Mouse (Mus musculus): ENCODE measurements around the gene Hivep3. TPM values are rescaled to one million over a fixed set of nuclear protein-coding genes. Genes with fewer than 3 reads are reported as not detected.

Gene Hivep3
- total RNA-seq, 2 experiments from 2014 or later: 44.1 to 46.2 TPM

DNA sequence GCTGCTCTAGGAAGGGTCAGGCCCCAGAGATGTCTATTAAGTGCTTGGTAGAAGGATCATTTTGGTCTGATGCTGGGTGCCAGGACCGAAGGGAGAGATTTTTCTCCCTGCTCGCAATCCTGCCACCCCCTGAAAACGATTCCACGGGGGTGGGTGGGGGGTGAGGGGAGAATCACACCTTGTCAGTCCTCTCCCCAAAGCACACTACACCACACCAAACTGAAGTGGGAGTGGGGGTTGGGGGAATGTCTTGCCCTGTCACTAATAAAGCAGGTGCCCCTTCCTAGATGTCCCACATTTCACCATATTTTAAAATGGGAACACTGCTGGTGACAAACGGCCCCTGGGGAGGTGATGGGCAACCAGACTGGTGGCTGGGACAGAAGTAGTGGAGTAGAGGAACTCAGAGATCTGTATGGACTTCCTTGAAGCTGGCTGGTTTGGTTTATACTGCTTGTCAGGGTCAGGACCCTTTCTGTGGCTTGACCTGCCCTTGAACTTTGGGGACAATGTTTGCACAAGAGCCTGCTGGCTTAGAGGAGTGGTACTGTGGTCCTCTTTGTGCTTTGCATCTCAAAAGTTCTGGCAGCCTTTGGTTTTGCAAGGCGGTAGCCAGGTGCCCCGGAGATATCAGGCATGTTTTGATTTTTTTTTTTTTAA lies 81.7 kb downstream of the Hivep3 start:
- DNase-seq (ENCODE audit: low spot score in 2 of 2): no peak

DNA sequence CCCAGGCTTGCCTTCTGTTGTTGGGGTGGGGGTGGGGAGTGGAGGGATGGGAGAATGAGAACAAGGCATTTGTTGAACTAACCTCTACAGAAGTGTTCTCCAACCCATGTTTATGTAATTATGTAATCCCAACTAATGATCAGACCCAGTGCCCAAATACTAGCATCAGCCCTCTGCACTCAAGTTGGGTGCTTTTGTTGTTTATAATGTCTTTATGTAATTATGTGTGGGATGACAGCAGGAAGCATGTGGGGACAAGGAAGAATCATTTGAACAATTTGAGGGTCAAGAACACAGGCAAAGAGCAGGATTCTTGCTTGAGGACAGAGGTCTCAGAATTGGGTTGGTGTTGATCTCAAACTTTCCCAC lies 82.2 kb downstream of the Hivep3 start:
- DNase-seq (ENCODE audit: low spot score in 2 of 2): no peak

DNA sequence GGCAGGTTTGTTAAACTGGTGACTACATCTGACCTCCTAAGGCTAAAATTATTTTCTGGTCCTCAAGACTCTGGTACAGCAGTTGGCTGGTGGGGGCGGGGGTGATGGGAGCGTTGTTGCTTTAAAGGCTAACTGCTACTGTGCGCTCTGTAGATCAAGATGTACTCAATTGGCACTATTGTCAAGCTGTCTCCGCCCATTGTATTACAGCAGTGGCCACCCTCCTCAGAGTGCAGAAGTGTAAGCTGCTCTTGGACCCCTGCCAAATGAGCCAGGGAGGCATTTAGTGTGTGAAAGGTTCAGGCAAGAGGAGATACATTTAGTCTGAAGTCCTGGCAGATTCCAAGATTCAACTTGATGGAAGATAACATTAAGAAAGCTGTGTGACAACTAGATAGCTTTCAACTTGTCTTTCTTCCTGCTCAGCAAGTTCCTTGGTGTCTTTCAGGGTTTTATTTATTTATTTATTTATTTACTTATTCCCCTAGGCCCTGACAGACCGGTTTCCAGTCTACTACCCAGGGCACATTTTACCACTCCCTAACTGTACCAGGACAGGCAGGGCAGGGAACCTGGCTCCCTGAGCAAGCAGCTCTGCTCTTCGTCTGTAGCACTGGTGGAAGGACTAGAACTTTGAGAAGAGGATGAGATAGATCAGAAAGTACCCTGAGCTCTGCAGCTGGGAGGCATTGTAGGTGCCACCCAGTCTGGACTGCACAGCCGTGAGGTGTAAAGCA lies 83.2 kb downstream of the Hivep3 start:
- peak in 1 of 2 experiments; percentile 34 for DNase-seq (ENCODE audit: low spot score in 2 of 2)

DNA sequence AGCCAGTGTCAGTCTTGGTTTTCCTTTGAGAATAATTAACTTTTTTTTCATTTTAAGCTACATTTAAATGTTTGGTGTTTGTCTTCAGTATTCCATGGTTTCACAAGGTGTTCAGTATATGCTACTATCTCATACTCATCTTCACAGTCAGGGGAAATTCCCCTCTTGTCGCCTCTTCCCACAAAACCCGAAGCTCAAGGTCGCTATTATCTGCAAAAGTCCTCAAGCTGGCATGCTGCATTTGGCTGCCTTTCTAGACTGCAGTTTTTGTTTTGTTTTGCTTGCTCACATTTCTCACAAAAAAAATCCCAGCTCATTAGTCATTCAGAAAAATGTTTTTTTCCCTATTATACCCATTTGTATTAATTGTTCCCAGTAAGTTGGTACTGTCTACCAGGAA lies 92.4 kb downstream of the Hivep3 start:
- DNase-seq (ENCODE audit: low spot score in 2 of 2): no peak

DNA sequence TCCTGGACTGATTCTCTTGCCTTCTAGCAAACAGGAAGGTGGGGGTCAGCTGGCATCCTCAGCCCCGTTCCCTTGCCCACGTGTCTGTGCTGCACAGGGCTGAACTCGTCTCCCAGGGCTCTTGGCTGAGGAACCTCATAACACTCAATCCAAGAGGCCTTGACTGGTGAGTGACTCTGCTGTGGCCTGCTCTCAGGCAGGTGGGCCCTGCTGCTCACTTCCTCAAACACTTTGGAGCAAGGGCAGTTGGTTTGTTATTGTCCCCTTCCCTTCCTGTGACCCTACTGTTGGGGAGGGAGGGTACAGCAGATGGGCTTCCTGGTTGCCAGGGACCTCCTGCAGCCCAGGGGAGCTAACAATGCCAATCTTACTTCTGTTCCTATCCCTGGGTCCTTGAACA lies 94.8 kb downstream of the Hivep3 start:
- DNase-seq (ENCODE audit: low spot score in 2 of 2): no peak

DNA sequence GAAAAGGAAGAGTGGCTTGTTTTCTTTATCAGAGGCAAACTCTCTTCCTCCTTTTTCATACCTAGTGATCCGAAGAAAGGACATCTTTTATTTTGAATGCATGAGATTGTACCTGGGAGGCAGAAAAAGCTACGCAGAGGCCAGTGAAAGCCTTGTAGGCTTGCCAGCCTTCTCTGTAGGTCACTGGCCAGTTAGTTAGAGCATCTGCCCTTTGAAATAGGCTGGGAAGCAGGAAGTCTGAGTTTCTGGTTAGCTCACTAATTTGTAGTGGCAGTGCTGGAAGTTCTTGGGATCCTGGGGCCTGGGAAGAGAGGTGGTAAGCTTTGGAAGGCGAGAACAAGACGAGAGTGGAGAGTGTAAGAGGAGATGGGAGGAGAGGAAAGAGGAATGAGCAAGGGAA lies 95.4 kb downstream of the Hivep3 start:
- no peak for DNase-seq (ENCODE audit: low spot score in 2 of 2)

DNA sequence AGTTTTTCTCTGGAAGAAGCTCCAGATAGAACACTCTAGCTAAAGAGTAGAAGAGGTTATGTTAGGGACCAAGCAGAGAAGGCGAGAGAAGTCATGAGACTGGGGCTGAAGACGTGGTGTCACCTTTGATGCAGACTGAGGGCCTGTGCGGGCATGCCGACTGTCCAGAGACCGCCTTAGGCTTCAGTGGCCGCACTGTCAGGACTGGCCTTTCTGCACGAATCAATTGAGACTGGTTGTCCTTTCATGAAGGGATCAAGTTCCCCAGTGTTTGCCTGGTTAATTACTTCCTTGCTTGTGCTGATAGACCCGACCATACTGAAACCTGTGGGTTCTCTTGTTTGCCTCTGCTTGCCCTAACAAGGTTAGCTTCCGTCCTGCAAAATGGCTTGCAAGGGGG lies 99.7 kb downstream of the Hivep3 start:
- no peak for DNase-seq (ENCODE audit: low spot score in 2 of 2)

DNA sequence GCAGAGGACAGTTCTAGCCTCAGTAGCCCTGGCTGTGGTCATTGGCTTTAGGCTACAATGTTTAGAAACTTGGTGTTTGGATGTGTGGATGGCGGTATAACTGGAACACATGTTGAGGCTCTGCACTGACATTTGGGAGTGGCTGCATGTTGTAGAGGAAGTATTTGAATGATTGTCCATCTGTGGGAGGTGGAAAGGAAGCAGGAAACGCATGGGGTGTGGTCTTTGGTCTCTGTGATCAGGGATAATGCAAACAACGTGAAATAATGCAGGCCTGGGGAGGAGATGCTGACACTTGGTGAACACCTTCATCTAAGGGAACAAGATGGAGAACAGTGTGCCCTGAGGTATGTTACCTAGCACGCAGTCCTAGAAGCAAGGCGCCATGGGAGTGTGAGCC lies 100.3 kb downstream of the Hivep3 start:
- no peak for DNase-seq (ENCODE audit: low spot score in 2 of 2)

DNA sequence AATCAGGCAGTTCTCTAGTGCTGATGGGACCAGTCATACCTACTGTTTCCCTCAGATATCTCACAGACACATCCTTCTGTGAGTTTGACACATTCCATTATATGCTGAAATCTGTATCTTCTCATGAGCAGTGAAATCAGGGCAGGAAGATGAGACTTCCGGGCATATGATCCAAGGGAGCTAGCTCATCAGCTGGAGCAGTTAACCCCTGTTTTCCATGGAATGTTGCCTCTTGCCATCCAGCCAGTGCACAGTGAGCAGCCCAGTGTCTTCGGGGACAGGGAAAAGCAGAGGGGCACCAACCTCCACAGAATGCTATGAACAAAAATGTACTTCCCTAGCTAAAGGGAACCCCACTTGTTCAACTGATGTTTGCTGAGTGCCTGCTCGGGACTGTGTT lies 102.6 kb downstream of the Hivep3 start:
- DNase-seq (ENCODE audit: low spot score in 2 of 2): no peak

DNA sequence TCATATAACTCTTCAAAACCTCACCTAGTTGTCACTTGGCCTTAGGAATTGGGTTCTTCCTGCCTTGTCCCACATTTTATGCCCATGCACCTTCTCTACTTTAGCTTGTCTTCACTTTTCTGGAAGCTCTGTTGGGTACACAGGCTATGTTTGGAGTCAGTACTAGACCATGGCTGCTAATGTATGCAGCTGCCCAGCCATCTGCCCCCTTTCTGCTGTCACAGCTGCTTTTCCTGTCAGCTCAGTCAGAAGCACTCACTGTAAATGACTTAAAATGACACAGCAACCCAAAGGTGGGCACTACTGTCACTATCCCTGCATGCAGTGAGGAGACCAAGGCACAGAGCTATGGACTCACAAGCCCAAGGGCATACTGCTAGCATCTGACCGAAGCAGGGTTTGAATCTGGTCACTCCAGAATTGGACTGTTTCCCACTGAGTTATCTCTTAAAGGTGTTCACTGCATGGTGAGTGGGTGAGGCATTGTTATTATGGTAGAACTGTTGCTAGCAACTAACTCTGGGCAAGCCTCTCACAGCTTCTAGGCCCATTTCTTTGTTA lies 104.0 kb downstream of the Hivep3 start:
- no peak for DNase-seq (ENCODE audit: low spot score in 2 of 2)

DNA sequence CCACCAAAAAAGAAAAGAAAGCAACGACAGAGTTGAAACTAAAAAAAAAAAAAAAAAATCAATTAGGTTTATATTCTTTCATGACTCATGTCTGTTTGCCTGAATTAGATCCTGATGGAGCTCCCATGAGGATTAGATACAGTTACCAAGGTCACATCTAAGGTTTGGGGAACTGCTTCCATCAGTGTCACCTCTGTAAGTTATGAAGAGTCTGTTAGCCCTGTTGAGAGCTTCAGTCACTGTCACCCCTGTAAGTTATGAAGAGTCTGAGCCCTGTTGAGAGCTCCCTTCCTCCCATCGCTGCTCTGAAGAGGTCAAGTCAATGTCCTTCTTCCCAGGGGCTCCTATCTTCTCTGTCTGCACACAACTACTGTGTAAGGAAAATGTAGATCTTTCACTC lies 104.7 kb downstream of the Hivep3 start:
- DNase-seq (ENCODE audit: low spot score in 2 of 2): no peak

DNA sequence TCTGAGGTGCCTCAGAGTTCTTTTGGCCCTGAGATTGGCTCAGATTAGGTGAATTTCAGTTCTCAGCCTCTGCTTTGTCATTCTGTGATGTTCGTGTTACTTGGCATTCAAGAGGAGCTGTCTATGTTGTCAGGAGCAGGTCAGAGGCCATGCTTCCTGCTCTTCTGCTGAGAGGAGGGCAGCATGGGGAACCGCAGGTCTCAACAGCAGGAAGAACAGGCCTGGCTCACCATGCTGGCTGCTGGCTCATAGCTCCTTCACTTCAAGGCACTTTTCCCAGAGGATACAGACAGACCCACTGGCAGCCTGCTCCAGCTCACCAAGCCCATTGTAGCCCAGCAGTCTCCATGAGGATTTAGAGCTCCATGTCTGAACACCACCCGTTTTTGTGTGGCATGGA lies 109.7 kb downstream of the Hivep3 start:
- no peak for DNase-seq (ENCODE audit: low spot score in 2 of 2)

DNA sequence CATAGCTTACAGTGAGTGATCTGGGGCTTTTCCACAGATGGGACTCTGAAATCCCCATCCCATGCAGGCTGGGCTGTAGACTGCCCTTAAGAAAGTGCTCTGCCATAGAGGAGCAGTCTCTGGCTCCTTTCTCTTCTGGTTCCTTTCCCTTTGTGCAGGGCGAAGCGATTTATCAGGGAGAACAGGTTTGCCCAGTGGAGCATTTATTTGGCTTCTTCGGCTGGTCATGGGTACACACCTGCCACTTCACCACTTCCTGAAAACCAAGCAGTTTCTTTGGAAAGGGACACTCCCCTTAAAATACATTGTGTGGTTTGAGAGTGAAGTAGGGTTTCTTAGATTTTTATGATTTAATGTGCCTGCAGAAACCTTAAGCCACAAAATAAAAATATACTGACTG lies 110.7 kb downstream of the Hivep3 start:
- no peak for DNase-seq (ENCODE audit: low spot score in 2 of 2)

DNA sequence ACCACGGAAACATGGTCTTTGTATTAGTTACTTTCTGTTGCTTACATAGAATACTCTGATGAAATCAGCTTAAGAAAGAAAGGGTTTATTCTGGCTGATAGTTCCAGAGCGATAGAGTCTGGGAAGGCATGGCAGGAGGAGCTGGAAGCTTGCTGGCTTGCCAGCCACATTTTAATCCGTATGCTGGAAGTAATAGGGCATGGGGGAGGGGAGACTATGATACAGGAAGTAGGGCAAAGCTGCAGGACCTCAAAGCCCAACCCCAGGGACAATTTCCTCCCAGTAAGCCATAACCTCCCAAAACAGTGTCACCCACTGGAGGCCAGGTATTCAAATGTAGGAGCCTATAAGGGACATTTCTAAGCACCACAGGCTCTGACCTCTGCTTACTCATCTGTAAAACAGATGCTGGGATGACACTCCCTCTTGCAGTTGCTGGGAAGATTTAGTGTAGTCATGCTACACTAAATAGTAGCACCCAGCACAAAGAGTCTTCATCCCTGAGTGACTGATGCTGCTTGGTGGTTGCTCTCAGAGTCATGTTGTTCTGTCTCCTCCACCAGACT lies 112.1 kb downstream of the Hivep3 start:
- DNase-seq (ENCODE audit: low spot score in 2 of 2): no peak

DNA sequence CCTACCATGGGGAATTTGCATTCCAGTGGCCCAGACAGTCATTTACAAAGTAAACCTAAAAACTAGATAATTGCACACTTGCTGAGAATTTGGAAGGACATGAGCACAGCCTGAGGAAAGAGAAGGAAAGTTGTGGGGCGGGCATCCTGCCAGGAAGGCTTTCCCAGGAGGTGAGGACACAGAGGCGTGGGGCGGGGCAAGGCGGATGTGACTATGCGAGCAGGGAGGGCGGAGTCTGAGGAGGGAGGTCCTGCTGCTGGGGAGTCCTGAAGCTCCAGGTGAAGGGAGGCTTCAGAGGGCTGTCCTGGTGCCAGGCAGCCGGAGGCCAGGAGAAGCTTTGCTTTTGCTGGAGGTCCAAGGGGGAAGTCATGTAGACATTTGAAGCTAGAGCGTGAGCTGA lies 118.9 kb downstream of the Hivep3 start:
- no peak for DNase-seq (ENCODE audit: low spot score in 2 of 2)

DNA sequence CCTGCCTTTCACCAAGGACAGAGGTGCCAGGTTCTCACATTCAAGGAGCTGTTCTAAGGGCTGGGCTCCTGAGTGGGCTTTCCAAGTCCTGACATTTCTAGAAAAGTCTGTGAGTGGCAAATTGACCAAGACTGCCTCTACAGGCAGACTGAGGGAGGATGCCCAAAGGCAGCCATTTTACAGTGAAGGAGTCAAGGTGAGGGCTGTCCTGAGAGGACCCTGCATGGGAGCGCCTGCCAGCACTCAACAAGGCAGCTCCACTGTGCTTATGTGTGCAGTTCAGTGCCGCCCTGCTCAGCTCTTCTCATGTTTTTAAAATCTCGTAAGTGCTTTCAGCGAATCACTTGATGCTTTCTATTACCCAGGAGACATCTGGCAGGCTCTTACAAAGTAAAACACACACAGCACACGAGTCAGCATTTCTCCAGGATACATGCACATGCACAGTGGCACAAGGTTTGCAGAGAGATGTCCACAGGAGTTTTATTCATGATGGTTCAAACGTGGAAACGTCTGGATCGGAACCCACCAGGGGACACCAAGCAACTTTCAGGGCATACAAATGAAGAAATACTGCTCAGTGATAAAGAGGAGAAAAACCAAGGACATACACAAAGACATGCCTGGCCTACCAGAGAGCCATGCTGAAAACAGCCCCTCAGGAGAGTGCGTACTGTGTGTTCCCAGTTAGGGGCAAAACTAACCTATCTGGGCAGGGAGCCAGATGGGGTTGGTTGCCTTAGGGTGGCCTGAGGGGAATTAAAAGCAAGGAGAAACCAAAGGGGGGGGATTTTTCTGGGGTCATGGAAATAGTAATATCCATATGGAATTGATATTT lies 120.9 kb downstream of the Hivep3 start:
- DNase-seq (ENCODE audit: low spot score in 2 of 2): no peak

DNA sequence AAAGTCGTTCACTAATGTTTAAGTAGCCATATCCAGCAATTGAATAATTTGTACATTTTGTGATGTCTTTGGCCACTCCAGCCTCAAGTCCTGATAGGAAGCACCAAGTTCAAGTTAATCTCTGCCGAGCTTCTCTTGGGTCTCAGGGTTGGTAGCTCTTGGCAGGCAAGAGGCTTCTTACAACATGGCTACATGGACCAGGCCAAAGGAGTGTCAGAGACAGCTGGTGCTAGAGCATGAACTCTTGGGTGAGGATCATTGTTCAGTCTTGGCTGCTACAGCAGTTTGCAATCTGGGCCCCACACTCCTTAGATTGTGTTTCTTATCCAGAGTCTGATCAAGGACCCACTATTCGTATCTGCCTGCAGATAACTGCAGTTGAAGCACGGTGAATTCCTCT lies 125.9 kb downstream of the Hivep3 start:
- DNase-seq (ENCODE audit: low spot score in 2 of 2): no peak

DNA sequence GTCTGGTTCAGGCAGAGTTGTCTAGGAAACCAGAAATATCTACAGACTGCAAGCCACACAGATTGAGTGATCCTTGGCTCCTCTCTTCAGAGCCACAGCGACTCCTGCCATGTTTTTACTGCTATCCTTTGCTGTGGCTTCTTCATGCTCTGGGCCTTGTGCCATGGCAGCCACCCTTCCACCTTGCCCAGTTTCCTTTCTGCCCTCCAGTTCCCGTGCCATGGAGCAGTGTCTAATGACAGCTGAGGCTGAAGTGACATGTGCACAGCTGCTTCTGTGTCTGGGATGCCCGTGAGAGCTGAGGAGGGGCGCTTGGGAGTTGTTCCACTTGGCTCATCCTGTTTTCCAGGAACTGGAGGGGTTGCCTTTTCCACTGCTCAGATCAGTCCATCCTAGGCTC lies 127.4 kb downstream of the Hivep3 start:
- DNase-seq (ENCODE audit: low spot score in 2 of 2): no peak

DNA sequence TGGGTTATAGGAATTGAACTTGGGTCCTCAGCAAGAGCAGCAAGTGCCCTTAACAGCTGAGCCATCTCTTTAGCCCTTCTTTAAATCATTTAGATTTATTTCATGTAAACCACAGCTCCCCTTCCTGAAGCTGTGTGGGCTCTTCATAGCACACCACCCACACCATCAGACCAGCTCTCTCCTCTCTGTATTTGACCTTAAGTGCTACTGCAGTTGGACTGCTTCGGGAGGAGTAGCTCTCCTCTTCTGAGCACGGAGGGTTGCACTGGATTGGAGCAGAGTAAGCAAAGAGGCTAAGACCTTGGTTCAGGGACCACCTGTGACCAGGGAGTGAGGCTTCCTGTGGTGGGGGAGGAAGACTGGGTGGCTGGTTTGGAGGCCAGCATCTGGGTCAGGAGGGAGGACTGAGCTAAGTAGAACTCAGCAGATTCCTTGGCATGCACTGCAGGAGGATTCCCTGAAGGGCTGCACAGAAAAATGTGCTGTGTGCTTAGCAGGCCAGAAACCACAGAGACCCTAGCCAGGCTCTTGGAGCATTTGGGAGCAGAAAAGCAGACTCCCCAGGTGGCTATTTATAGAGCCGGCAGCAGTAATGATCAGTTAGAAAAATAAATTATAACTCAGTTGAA lies 132.4 kb downstream of the Hivep3 start:
- DNase-seq (ENCODE audit: low spot score in 2 of 2): no peak

DNA sequence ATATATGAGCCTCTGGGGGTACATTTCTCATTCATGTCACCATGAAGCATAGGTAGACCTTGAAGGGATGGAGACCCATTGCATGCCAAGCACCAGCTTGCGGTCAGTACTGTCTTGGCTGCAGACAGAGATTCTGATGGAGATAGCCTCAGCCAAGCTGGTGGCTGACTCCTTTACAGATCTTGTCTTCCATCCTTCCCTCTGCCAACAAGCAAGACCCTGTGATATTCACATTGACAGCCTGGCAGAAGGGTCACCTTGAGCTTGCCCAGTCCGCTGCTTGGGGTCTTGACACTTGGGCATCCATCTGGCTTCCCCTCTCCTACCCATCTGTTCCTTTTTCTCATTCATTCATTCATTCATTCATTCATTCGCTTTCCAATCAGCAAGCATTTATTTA lies 133.5 kb downstream of the Hivep3 start:
- no peak for DNase-seq (ENCODE audit: low spot score in 2 of 2)

DNA sequence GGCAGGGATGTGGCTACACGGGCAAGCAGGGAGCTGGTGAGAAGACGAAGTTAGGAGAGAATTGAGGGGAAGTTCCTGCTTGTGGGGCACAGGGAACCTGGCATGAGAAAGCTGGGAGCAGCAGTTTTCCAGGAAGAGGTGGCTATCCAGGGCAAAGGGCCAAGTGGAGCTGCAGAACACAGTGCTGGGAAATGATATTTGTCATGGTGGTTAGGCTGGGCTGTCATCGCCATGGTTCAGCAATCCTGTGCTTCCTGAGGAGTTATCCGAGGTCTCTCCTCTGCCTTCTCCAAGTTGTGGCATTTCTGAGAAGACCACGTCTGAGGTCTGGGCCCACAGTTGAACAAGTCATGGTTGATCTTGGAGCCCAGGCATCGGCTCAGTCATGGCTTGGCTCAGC lies 136.8 kb downstream of the Hivep3 start:
- DNase-seq (ENCODE audit: low spot score in 2 of 2): no peak

Data from layer of hippocampus, postnatal 14 days (tissue).